Mouse (Mus musculus) lung, adult 2 months (tissue): ENCODE measurements around the gene Fpgs.

ENCODE experiments used
- CTCF ChIP-seq: fragments of 200-500 bp; IDR thresholded peaks from 2 replicates; pipeline ENCODE4 v1.5.1; 2011; ENCODE audit warnings: mild to moderate bottlenecking, low read length, control low read depth; ENCODE audit not compliant: insufficient read depth
- POLR2A ChIP-seq: fragments of 200-500 bp; IDR thresholded peaks from 2 replicates; pipeline ENCODE4 v1.6.1; 2011; ENCODE audit warnings: low read depth, mild to moderate bottlenecking, control low read depth, low read length, borderline replicate concordance; ENCODE audit errors: extremely low read depth

GRCm38 (mm10) chr2:32711301-32712056 lies 7.5 kb upstream of the Fpgs start:
- TF ChIP-seq CTCF (no peak), POLR2A (no peak)
